Mouse (Mus musculus): ENCODE results near the gene Aktip. TPM values are rescaled to one million over a fixed set of nuclear protein-coding genes. Genes with fewer than 3 reads are reported as not detected.

Gene Aktip
- polyA plus RNA-seq, 1 experiment from 2014 or later = 138 TPM

DNA sequence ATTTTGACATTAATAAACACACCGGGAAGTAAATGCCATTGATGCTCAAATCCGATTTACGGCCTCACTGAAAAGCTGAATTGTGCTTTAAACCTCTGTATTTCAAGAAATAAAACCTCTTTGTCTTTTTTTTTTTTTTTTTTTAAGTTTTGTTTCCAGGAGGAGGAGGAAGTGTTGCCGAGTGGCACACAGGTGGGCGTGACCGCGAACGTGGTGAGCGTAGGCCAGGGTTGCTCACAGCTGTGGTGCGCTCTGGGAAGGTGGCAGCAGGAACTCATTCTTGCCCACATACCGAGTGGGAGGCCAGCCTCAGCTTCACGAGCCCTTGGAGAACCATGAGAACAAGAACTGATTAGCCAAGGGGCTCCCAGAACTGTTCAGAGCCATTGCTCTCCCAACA lies 13.4 kb downstream of the Aktip start:
- Histone ChIP-seq H3K4me3 (no peak overlapping the region), H3K4me2 (replicated peaks) (no peak overlapping the region), H3K9ac (replicated peaks) (no peak overlapping the region), H3K36me3 (no peaks in the 10 kb centered on the region), H3K4me1 (peaks cover 7% of the 10 kb centered on the region), H3K27me3 (peaks cover 9% of the 10 kb centered on the region; the same call in 1 of the 2 replicates), H3K27ac (replicated peaks) (no peak overlapping the region), H3K9me3 (no peaks in the 10 kb centered on the region)
- WGBS = 89% methylated on average over 12 of the region's 12 CpGs
- ATAC-seq (replicated peaks) = no peak

DNA sequence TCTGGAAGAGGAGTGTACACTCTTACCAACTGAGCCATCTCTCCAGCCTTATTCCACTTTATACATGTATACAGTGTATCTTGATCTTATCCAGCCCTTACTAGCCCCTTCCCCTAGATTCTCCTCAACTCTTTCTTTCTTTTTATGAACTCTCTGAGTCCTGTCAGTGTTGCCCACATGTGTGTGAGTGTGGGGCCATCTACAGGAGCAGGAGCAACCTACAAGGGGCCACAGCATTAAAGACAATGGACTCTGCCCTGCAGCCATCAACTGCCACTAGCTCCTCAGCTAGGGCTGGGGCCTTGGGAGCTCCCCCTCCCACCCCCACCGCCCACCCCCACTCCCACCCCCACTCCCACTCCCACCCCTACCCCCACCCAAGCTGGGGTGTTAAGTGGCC lies 22.1 kb downstream of the Aktip start:
- Histone ChIP-seq H3K36me3 (no peaks in the 10 kb centered on the region), H3K27me3 (no peaks in the 10 kb centered on the region), H3K27ac (replicated peaks) (no peak overlapping the region), H3K4me2 (replicated peaks) (no peak overlapping the region), H3K9me3 (no peaks in the 10 kb centered on the region), H3K9ac (replicated peaks) (no peak overlapping the region), H3K4me1 (no peaks in the 10 kb centered on the region), H3K4me3 (no peak overlapping the region)
- 50% methylated on average over 1 of the region's 1 CpGs for WGBS
- no peak for ATAC-seq (replicated peaks)

DNA sequence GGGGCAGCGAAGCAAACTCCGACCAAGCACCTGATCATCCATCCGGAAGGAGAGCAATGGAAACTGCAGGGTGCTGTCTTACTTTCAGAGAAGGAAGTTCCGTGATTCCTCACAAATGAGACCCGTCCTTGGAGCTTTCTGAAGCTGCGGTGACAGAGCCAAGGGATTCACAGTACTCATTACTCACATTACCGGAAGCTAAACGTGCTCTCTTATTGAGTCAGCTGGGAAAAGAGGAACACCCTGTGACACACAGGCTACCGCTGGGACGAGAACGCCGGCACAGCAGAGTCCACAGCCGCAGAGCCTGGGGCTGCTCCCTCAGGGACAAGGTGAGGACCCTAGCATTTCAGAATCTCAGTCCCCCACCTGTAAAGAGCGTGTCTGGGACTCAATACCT lies 23.6 kb downstream of the Aktip start:
- Histone ChIP-seq H3K9me3 (no peaks in the 10 kb centered on the region), H3K36me3 (no peaks in the 10 kb centered on the region), H3K27me3 (no peaks in the 10 kb centered on the region), H3K27ac (replicated peaks) (no peak overlapping the region), H3K4me1 (peaks cover 6% of the 10 kb centered on the region), H3K9ac (replicated peaks) (no peak overlapping the region), H3K4me3 (no peak overlapping the region), H3K4me2 (replicated peaks) (no peak overlapping the region)
- whole genome bisulfite sequencing = 56% methylated on average over 14 of the region's 14 CpGs
- no peak for ATAC-seq (replicated peaks)

- no peaks in the 10 kb centered on the region for H3K9me3 ChIP-seq
- no peak overlapping the region for H3K27ac ChIP-seq (replicated peaks)
- H3K4me1 ChIP-seq = peaks cover 17% of the 10 kb centered on the region
- no peak overlapping the region for H3K4me3 ChIP-seq
- H3K9ac ChIP-seq (replicated peaks) = no peak overlapping the region
- no peaks in the 10 kb centered on the region for H3K27me3 ChIP-seq
- H3K36me3 ChIP-seq = no peaks in the 10 kb centered on the region
- 31% methylated on average over 13 of the region's 13 CpGs for WGBS
- no peak overlapping the region for H3K4me2 ChIP-seq (replicated peaks)
- ATAC-seq (replicated peaks) = peak; percentile 56; the same call in 1 of the 2 replicates
Observed at GRCm38 (mm10) chr8:91171605-91172004, 28.2 kb downstream of the Aktip start.

DNA sequence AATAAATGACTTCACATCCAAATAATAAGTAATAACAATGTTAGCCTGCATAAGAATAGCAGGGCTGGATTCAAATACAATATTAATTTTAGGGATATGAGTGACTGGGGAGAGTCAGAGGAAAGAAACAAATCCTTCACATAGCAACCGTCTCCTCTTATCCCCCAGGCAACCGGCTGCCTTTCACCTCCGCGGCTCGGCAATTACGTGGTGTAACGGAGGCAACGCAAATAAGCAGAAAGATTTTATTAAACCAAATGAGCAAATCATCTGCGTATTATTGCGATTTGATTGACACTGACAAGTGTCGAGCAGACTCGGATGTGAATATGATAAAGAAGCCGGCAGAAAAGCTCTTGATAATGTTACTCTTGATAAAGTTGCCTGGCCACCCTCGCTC lies 28.9 kb downstream of the Aktip start:
- Histone ChIP-seq H3K9ac (replicated peaks) (no peak overlapping the region), H3K27me3 (no peaks in the 10 kb centered on the region), H3K4me1 (peaks cover 17% of the 10 kb centered on the region), H3K4me3 (peak overlapping the region; percentile 7; the same call in 1 of the 2 replicates), H3K36me3 (no peaks in the 10 kb centered on the region), H3K9me3 (no peaks in the 10 kb centered on the region), H3K27ac (replicated peaks) (peak overlapping the region; percentile 46; the same call in 1 of the 2 replicates), H3K4me2 (replicated peaks) (peak overlapping the region; percentile 36)
- WGBS = 24% methylated on average over 14 of the region's 14 CpGs
- ATAC-seq (replicated peaks) = peak; percentile 30; the same call in 1 of the 2 replicates

DNA sequence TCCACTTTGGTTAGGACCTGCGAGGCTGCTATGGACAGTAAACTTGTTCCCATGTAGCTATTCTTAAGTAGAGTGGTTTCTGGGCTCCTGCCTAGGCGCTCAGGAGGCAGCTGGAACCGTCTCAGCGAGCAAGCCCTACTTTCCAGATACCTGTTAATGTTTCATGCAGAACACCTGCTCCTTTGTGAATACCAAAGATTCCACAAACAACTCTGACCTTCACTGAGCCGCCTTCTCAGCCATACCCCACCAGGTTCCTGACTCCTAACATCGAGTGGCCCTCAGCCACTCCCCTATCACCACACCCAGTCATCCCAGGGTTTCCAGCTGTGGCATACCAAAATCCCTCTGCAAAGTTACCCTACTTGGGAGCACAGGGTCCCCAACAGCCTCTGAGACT lies 29.6 kb downstream of the Aktip start:
- Histone ChIP-seq H3K9me3 (0 out of 2 replicates have a peak, but pooled peaks cover 1% of the 10 kb centered on the region), H3K27me3 (no peaks in the 10 kb centered on the region), H3K27ac (replicated peaks) (peak overlapping the region; percentile 46), H3K4me2 (replicated peaks) (no peak overlapping the region), H3K9ac (replicated peaks) (no peak overlapping the region), H3K36me3 (no peaks in the 10 kb centered on the region), H3K4me3 (no peak overlapping the region), H3K4me1 (peaks cover 17% of the 10 kb centered on the region)
- ATAC-seq (replicated peaks) = no peak
- WGBS = 88% methylated on average over 6 of the region's 6 CpGs

DNA sequence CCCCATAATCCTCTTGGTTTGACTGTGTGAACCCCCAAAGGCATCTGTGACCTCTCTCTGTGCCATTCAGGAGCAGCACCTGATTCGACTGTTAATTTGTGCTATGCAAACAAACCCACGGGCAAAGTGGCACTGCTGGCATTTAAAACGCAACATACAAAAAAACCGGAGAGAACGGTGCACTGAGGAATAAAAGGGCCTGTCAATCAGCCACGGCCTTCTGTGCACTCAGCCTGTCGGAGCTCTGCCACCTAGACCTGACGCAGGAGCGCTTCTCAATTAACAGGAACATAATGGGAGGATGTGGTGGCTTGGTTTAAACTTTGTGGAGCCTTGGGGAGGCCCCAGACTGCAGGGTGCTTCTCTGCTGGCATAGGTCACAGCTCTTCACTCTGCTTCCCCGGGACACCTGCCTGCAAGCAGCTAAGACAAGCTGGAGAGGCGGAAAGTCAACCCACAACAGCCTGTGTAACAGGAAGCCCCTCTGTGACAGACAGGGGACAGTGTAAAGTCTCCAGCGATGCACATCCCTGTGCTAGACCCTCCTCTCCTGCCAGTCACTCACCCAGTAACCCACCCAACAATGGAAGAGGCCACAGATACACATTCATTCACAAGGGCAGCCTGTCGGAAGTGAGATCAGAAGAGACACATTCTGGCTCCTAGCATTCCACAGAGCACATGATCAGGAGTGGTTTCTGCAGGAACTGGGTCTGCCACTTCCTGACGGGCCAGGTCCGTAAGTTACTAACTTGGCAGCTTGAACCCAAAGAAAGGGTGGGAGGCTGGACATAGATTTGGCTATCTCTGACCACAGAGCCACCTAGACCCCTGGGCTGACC lies 39.6 kb downstream of the Aktip start:
- H3K4me2 ChIP-seq (replicated peaks) = no peak overlapping the region

DNA sequence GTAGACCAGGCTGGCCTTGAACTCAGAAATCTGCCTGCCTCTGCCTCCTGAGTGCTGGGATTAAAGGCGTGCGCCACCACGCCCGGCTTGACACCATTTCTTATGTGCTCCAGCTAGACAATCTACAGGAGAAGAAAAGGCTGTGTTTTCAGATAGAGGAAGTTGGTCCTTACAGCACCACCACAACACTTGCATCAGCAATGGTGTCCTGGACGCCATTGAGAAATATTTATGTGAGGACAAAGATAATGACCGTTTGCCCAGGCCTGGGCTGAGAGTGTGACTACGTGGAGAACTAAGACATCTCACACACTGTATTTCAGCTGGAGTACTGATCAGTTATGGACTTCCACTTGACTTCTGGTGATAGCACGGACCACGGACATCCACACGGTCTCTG lies 41.2 kb downstream of the Aktip start:
- WGBS = 96% methylated on average over 10 of the region's 10 CpGs
- H3K27ac ChIP-seq (replicated peaks) = no peak overlapping the region
- ATAC-seq (replicated peaks) = no peak

More for the DNA sequence above, 39.6 kb downstream of the Aktip start:
- Histone ChIP-seq H3K36me3 (no peaks in the 10 kb centered on the region), H3K9ac (replicated peaks) (no peak overlapping the region), H3K4me3 (no peak overlapping the region), H3K27ac (replicated peaks) (no peak overlapping the region), H3K27me3 (no peaks in the 10 kb centered on the region), H3K9me3 (0 out of 2 replicates have a peak, but pooled peaks cover 9% of the 10 kb centered on the region), H3K4me1 (peaks cover 7% of the 10 kb centered on the region)
- ATAC-seq (replicated peaks) = 0 out of 2 replicates have a peak, but pooled peaks have one; percentile 16
- WGBS = 16% methylated on average over 15 of the region's 15 CpGs

GRCm38 (mm10) chr8:91154564-91154963 lies 45.2 kb downstream of the Aktip start:
- no peak overlapping the region for H3K4me2 ChIP-seq (replicated peaks)
- no peak overlapping the region for H3K9ac ChIP-seq (replicated peaks)
- H3K4me3 ChIP-seq = no peak overlapping the region
- WGBS = 46% methylated on average over 6 of the region's 6 CpGs
- H3K36me3 ChIP-seq = no peaks in the 10 kb centered on the region
- no peaks in the 10 kb centered on the region for H3K27me3 ChIP-seq
- no peaks in the 10 kb centered on the region for H3K9me3 ChIP-seq
- H3K27ac ChIP-seq (replicated peaks) = no peak overlapping the region
- no peaks in the 10 kb centered on the region for H3K4me1 ChIP-seq
- ATAC-seq (replicated peaks) = no peak

More for the DNA sequence above, 41.2 kb downstream of the Aktip start:
- Histone ChIP-seq H3K36me3 (no peaks in the 10 kb centered on the region), H3K4me1 (peaks cover 7% of the 10 kb centered on the region), H3K27me3 (no peaks in the 10 kb centered on the region), H3K4me3 (no peak overlapping the region), H3K4me2 (replicated peaks) (no peak overlapping the region), H3K9ac (replicated peaks) (no peak overlapping the region), H3K9me3 (0 out of 2 replicates have a peak, but pooled peaks cover 4% of the 10 kb centered on the region)

GRCm38 (mm10) chr8:91153831-91154230 lies 45.9 kb downstream of the Aktip start:
- Histone ChIP-seq H3K4me2 (replicated peaks) (no peak overlapping the region), H3K9me3 (no peaks in the 10 kb centered on the region), H3K9ac (replicated peaks) (no peak overlapping the region), H3K27me3 (no peaks in the 10 kb centered on the region), H3K4me1 (no peaks in the 10 kb centered on the region), H3K4me3 (no peak overlapping the region), H3K36me3 (no peaks in the 10 kb centered on the region), H3K27ac (replicated peaks) (no peak overlapping the region)
- no peak for ATAC-seq (replicated peaks)
- 76% methylated on average over 3 of the region's 3 CpGs for WGBS

- H3K4me3 ChIP-seq = no peak overlapping the region
- no peak overlapping the region for H3K27ac ChIP-seq (replicated peaks)
- 88% methylated on average over 7 of the region's 7 CpGs for WGBS
- no peaks in the 10 kb centered on the region for H3K36me3 ChIP-seq
- no peak overlapping the region for H3K9ac ChIP-seq (replicated peaks)
- ATAC-seq (replicated peaks) = no peak
- H3K4me1 ChIP-seq = no peaks in the 10 kb centered on the region
- H3K9me3 ChIP-seq = no peaks in the 10 kb centered on the region
- H3K27me3 ChIP-seq = no peaks in the 10 kb centered on the region
- H3K4me2 ChIP-seq (replicated peaks) = no peak overlapping the region
Observed at GRCm38 (mm10) chr8:91151531-91151930, 48.2 kb downstream of the Aktip start.

DNA sequence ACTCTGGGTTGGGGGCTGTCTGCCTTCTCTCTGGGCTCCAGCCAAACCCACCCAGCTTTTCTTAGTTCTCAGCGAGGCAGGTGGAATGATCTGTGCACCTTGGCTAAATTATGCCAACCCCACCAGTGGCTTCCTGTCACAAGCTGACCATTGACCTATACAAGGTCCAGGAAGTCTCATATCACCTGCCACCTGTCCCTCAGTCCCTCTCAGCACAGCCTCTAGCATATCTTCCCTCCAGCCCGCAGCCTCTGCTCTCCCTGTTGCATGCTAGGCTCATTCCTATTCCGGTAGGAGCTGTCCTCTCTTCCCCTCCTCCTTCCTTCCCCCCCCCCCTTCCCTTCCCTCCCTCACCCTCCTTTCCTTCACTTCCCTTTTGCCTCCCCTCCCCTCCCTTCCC lies 50.5 kb downstream of the Aktip start:
- 77% methylated on average over 3 of the region's 3 CpGs for WGBS
- H3K36me3 ChIP-seq = no peaks in the 10 kb centered on the region
- ATAC-seq (replicated peaks) = no peak
- H3K4me2 ChIP-seq (replicated peaks) = no peak overlapping the region
- H3K27me3 ChIP-seq = no peaks in the 10 kb centered on the region
- H3K4me3 ChIP-seq = no peak overlapping the region
- H3K9ac ChIP-seq (replicated peaks) = no peak overlapping the region
- H3K9me3 ChIP-seq = no peaks in the 10 kb centered on the region
- no peak overlapping the region for H3K27ac ChIP-seq (replicated peaks)
- H3K4me1 ChIP-seq = no peaks in the 10 kb centered on the region
